Comparison of ENCODE assay signal across 9 mouse cellular contexts in genomic region chr5:33997829-33998504, GRCm38 (mm10). TPM values are rescaled to one million over a fixed set of nuclear protein-coding genes. Genes with fewer than 3 reads are reported as not detected.
DNase-seq lines count a peak whose midpoint lies in the region; ATAC-seq and TF ChIP-seq lines count a peak whose summit lies in the region.
"Had no signal": no experiment of that assay in that cellular context is flagged by ENCODE, and none has a peak within 500 bp of the region (broad histone marks: within the 10 kb centered on the region; RNA-seq: fewer than 3 reads in every experiment).

No protein-coding gene starts in this region.

- H3K36me3 ChIP-seq in heart, postnatal 0 days (replicated peaks; ENCODE audit: control insufficient read depth, insufficient read depth, low read length) = no peaks in the 10 kb centered on the region
- peaks cover 24% of the 10 kb centered on the region for H3K36me3 ChIP-seq in forebrain, embryonic 13.5 days (ENCODE audit: poor library complexity, severe bottlenecking)
- peaks cover 34% of the 10 kb centered on the region for H3K36me3 ChIP-seq in midbrain, embryonic 10.5 days
- no peaks in the 10 kb centered on the region for H3K36me3 ChIP-seq in thymus, adult 2 months (ENCODE audit: control insufficient read depth, insufficient read depth, low read length)
- H3K36me3 ChIP-seq: G1E had no signal

- H3K27ac ChIP-seq in heart, postnatal 0 days (ENCODE audit: low read depth) = no peak overlapping the region
- H3K27ac ChIP-seq in forebrain, embryonic 13.5 days = no peak overlapping the region
- no peak overlapping the region for H3K27ac ChIP-seq in midbrain, embryonic 10.5 days (replicated peaks)
- no peak overlapping the region for H3K27ac ChIP-seq in thymus, adult 2 months (ENCODE audit: control insufficient read depth, insufficient read depth, low read length)

- no peak for ATAC-seq in heart, postnatal 0 days (ENCODE audit: insufficient read depth, low read depth)
- ATAC-seq in forebrain, embryonic 13.5 days = no peak
- no peak for ATAC-seq in megakaryocyte progenitor cell, adult 5-6 weeks (replicated peaks; ENCODE audit: poor library complexity)

- no peak overlapping the region for H3K9ac ChIP-seq in heart, postnatal 0 days (replicated peaks; ENCODE audit: low read depth, low read length)
- H3K9ac ChIP-seq in forebrain, embryonic 13.5 days = peak overlapping the region; percentile 86

- WGBS in heart, postnatal 0 days = 74% methylated on average over 20 of the region's 20 CpGs
- 69% methylated on average over 20 of the region's 20 CpGs for WGBS in forebrain, embryonic 13.5 days
- WGBS in midbrain, embryonic 10.5 days = 72% methylated on average over 20 of the region's 20 CpGs
- 80% methylated on average over 20 of the region's 20 CpGs for whole genome bisulfite sequencing in thymus, adult 2 months
- WGBS in lung, adult 2 months = 75% methylated on average over 20 of the region's 20 CpGs

- no peaks in the 10 kb centered on the region for H3K9me3 ChIP-seq in heart, postnatal 0 days (replicated peaks; ENCODE audit: control insufficient read depth, low read length)
- H3K9me3 ChIP-seq in forebrain, embryonic 13.5 days (replicated peaks) = no peaks in the 10 kb centered on the region
- no peaks in the 10 kb centered on the region for H3K9me3 ChIP-seq in midbrain, embryonic 10.5 days (replicated peaks)

- H3K4me1 ChIP-seq in heart, postnatal 0 days (ENCODE audit: control insufficient read depth, insufficient read depth) = peaks cover 9% of the 10 kb centered on the region
- H3K4me1 ChIP-seq in forebrain, embryonic 13.5 days = peaks cover 54% of the 10 kb centered on the region
- H3K4me1 ChIP-seq in midbrain, embryonic 10.5 days = peaks cover 48% of the 10 kb centered on the region
- peaks cover 18% of the 10 kb centered on the region for H3K4me1 ChIP-seq in thymus, adult 2 months (replicated peaks; ENCODE audit: control insufficient read depth, insufficient read depth, low read length)
- H3K4me1 ChIP-seq in lung, adult 2 months (ENCODE audit: control insufficient read depth, insufficient read depth, low read length) = no peaks in the 10 kb centered on the region

- peak overlapping the region; percentile 89; the same call in 1 of the 2 replicates for H3K4me2 ChIP-seq in heart, postnatal 0 days (ENCODE audit: low read depth, low read length)
- H3K4me2 ChIP-seq in forebrain, embryonic 13.5 days = peak overlapping the region; percentile 85

- peaks cover 62% of the 10 kb centered on the region for H3K27me3 ChIP-seq in heart, postnatal 0 days (ENCODE audit: control insufficient read depth, insufficient read depth, low read length)
- peaks cover 11% of the 10 kb centered on the region for H3K27me3 ChIP-seq in forebrain, embryonic 13.5 days
- peaks cover 53% of the 10 kb centered on the region for H3K27me3 ChIP-seq in midbrain, embryonic 10.5 days (ENCODE audit: low read depth, poor library complexity, severe bottlenecking)
- H3K27me3 ChIP-seq in thymus, adult 2 months (ENCODE audit: control insufficient read depth, insufficient read depth, low read length) = peaks cover 20% of the 10 kb centered on the region

- H3K4me3 ChIP-seq in heart, postnatal 0 days (ENCODE audit: low read depth, low read length) = peak overlapping the region; percentile 53
- peak overlapping the region; percentile 87 for H3K4me3 ChIP-seq in forebrain, embryonic 13.5 days
- peak overlapping the region; percentile 80 for H3K4me3 ChIP-seq in midbrain, embryonic 10.5 days
- H3K4me3 ChIP-seq in thymus, adult 2 months (ENCODE audit: control insufficient read depth, insufficient read depth, low read length) = no peak overlapping the region
- no peak overlapping the region for H3K4me3 ChIP-seq in lung, adult 2 months (replicated peaks; ENCODE audit: extremely low read depth, low read depth, low read length)

- TF ChIP-seq POLR2A in thymus, adult 2 months (IDR thresholded peaks at IDR 0.05; ENCODE audit: control insufficient read depth, extremely low read depth, insufficient read depth, low read length, poor library complexity) = no peak
- no peak for TF ChIP-seq POLR2A in lung, adult 2 months (IDR thresholded peaks at IDR 0.05; ENCODE audit: borderline replicate concordance, extremely low read depth, low read depth, low read length)

- no peak for DNase-seq in heart, postnatal 0 days (ENCODE audit: low spot score)
- no peak for DNase-seq in heart, adult 18-20 months
- DNase-seq in brain, adult 2 months (ENCODE audit: low read depth, low spot score) = peak; percentile 51
- no peak for DNase-seq in midbrain, embryonic 10.5 days (ENCODE audit: low spot score)
- DNase-seq in thymus, adult 2 months = no peak
- no peak for DNase-seq in lung, adult 2 months

- no peak for TF ChIP-seq CTCF in heart, postnatal 0 days (IDR thresholded peaks at IDR 0.05; ENCODE audit: low read depth)
- no peak for TF ChIP-seq CTCF in thymus, adult 2 months (IDR thresholded peaks at IDR 0.05; ENCODE audit: borderline replicate concordance, control insufficient read depth, extremely low read depth, insufficient read depth, low read length, poor library complexity)
- TF ChIP-seq CTCF in lung, adult 2 months (IDR thresholded peaks at IDR 0.05; ENCODE audit: insufficient read depth, low read length) = no peak

- TF ChIP-seq EP300 in heart, postnatal 0 days (IDR thresholded peaks at IDR 0.05; ENCODE audit: low read depth) = no peak

RNA-seq across cellular contexts. Expression of gene Nat8l, which starts 2.2 kb away (rescaled TPM):
- 1.9 and 4.3 TPM in 2 replicates for total RNA-seq in heart, postnatal 0 days (2014; rRNA removed; ENCODE audit: low replicate concordance)
- 0.29 and 0.33 TPM in 2 replicates for polyA plus RNA-seq in heart, postnatal 0 days (2015; fragmentation: Nextera tagmentation; extraction: Ambion mirVana)
- total RNA-seq in heart, adult 18-20 months (2021) = 1 to 10 TPM; 1.5 to 3.7 TPM
- 3.2 and 3.7 TPM in 2 replicates for polyA plus RNA-seq in forebrain, embryonic 13.5 days (2015; fragmentation: Nextera tagmentation; extraction: Ambion mirVana)
- polyA plus RNA-seq in midbrain, embryonic 10.5 days (2016; fragmentation: Nextera tagmentation; extraction: Ambion mirVana) = 1.5 and 2.2 TPM in 2 replicates
- 8.3 and 12.1 TPM in 2 replicates for polyA plus RNA-seq in thymus, adult 2 months (2012; rRNA removed)
- total RNA-seq in megakaryocyte progenitor cell, adult 5-6 weeks (2015) = 1.7 and 1.8 TPM in 2 replicates
- total RNA-seq in megakaryocyte progenitor cell, adult 5-6 weeks (2017) = 2.2 TPM in 2 replicates
- polyA plus RNA-seq in lung, adult 2 months (2012; rRNA removed) = 2.9 and 4.3 TPM in 2 replicates
- total RNA-seq: G1E had no signal
- polyA plus RNA-seq: G1E had no signal

RNA-seq across cellular contexts. Expression of gene Gm1673, which starts 14.7 kb away (rescaled TPM):
- total RNA-seq in heart, postnatal 0 days (2014; rRNA removed; ENCODE audit: low replicate concordance) = 5.6 and 40.2 TPM in 2 replicates
- polyA plus RNA-seq in heart, postnatal 0 days (2015; fragmentation: Nextera tagmentation; extraction: Ambion mirVana) = 37.3 and 40.8 TPM in 2 replicates
- total RNA-seq in heart, adult 18-20 months (2021) = 1 to 10 TPM; 3.3 to 4.0 TPM
- 477 and 493 TPM in 2 replicates for polyA plus RNA-seq in forebrain, embryonic 13.5 days (2015; fragmentation: Nextera tagmentation; extraction: Ambion mirVana)
- polyA plus RNA-seq in midbrain, embryonic 10.5 days (2016; fragmentation: Nextera tagmentation; extraction: Ambion mirVana) = 288 and 309 TPM in 2 replicates
- polyA plus RNA-seq in thymus, adult 2 months (2012; rRNA removed) = 38.3 and 41.9 TPM in 2 replicates
- total RNA-seq in megakaryocyte progenitor cell, adult 5-6 weeks (2015) = 0.79 and 1.1 TPM in 2 replicates
- 1.1 and 3.7 TPM in 2 replicates for total RNA-seq in megakaryocyte progenitor cell, adult 5-6 weeks (2017)
- polyA plus RNA-seq in lung, adult 2 months (2012; rRNA removed) = 21.2 and 28.6 TPM in 2 replicates
- total RNA-seq: G1E had no signal
- polyA plus RNA-seq: G1E had no signal

Comparison
In these comparisons a context has a peak if more than half of its experiments do, and no peak if none do; other contexts are left out.
1. H3K4me3 ChIP-seq: peak in heart, postnatal 0 days (single experiment), forebrain, embryonic 13.5 days (single experiment) and midbrain, embryonic 10.5 days (single experiment); none in thymus, adult 2 months (single experiment) and lung, adult 2 months (single experiment).